ENCODE assay signal across 7 mouse cellular contexts in genomic region chr6:54992734-54993260, GRCm38 (mm10). TPM values are rescaled to one million over a fixed set of nuclear protein-coding genes. Genes with fewer than 3 reads are reported as not detected.
DNase-seq lines count a peak whose midpoint lies in the region; ATAC-seq lines count a peak whose summit lies in the region.

TSS of gene Ggct (minus strand) at chr6:54992950.

- H3K9ac ChIP-seq in embryonic facial prominence, embryonic 12.5 days, result peak within 1 kb of the TSS; percentile 58
- peak within 1 kb of the TSS; percentile 38; the same call in 1 of the 2 replicates for H3K9ac ChIP-seq in limb, embryonic 11.5 days (ENCODE audit: low read length)
- peak within 1 kb of the TSS; percentile 59 for H3K9ac ChIP-seq in midbrain, embryonic 14.5 days (replicated peaks; ENCODE audit: low read length)

- no peaks in the 10 kb centered on the region for H3K36me3 ChIP-seq in embryonic facial prominence, embryonic 12.5 days
- no peaks in the 10 kb centered on the region for H3K36me3 ChIP-seq in limb, embryonic 11.5 days (ENCODE audit: control insufficient read depth, insufficient read depth, low read length)
- no peaks in the 10 kb centered on the region for H3K36me3 ChIP-seq in midbrain, embryonic 14.5 days (ENCODE audit: control insufficient read depth, insufficient read depth, low read length)

- WGBS in embryonic facial prominence, embryonic 12.5 days, result under 1% methylated on average over 41 of the region's 41 CpGs
- WGBS in limb, embryonic 11.5 days, result 1% methylated on average over 41 of the region's 41 CpGs
- WGBS in midbrain, embryonic 14.5 days, result under 1% methylated on average over 41 of the region's 41 CpGs

- H3K4me1 ChIP-seq in embryonic facial prominence, embryonic 12.5 days, result peaks cover 7% of the 10 kb centered on the region; the same call in 1 of the 2 replicates
- H3K4me1 ChIP-seq in limb, embryonic 11.5 days (ENCODE audit: control insufficient read depth, insufficient read depth, low read length), result no peaks in the 10 kb centered on the region
- no peaks in the 10 kb centered on the region for H3K4me1 ChIP-seq in midbrain, embryonic 14.5 days (ENCODE audit: control insufficient read depth, insufficient read depth, low read length)

- peak; percentile 94 for DNase-seq in adrenal gland, postnatal 25 days
- DNase-seq in heart, adult 11 months, result peak; percentile 100
- DNase-seq in kidney, adult 18-20 months, result peak; percentile 95
- peak; percentile 95 for DNase-seq in limb, embryonic 11.5 days (ENCODE audit: low spot score)
- DNase-seq in midbrain, embryonic 14.5 days, result peak; percentile 99
- peak; percentile 85 to 92 for DNase-seq in spleen, adult 18-20 months

- peak within 1 kb of the TSS; percentile 82 for H3K4me2 ChIP-seq in embryonic facial prominence, embryonic 12.5 days (replicated peaks)
- peak within 1 kb of the TSS; percentile 62 for H3K4me2 ChIP-seq in limb, embryonic 11.5 days (ENCODE audit: low read depth, severe bottlenecking)
- H3K4me2 ChIP-seq in midbrain, embryonic 14.5 days (ENCODE audit: low read length), result peak within 1 kb of the TSS; percentile 76

- H3K27ac ChIP-seq in embryonic facial prominence, embryonic 12.5 days, result no peak within 1 kb of the TSS
- 0 out of 2 replicates have a peak within 1 kb of the TSS, but pooled peaks have one; percentile 21 for H3K27ac ChIP-seq in limb, embryonic 11.5 days (replicated peaks; ENCODE audit: low read depth, low read length)
- H3K27ac ChIP-seq in midbrain, embryonic 14.5 days (replicated peaks; ENCODE audit: low read depth, low read length), result peak within 1 kb of the TSS; percentile 60; the same call in 1 of the 2 replicates

- H3K9me3 ChIP-seq in embryonic facial prominence, embryonic 12.5 days, result no peaks in the 10 kb centered on the region
- H3K9me3 ChIP-seq in limb, embryonic 11.5 days (ENCODE audit: control insufficient read depth, low read length), result no peaks in the 10 kb centered on the region
- H3K9me3 ChIP-seq in midbrain, embryonic 14.5 days (ENCODE audit: control insufficient read depth, low read length), result no peaks in the 10 kb centered on the region

- peak; percentile 100 for ATAC-seq in embryonic facial prominence, embryonic 12.5 days (ENCODE audit: insufficient number of reproducible peaks, insufficient read depth, low FRiP score, low TSS enrichment)
- peak; percentile 100 for ATAC-seq in limb, embryonic 11.5 days (ENCODE audit: insufficient number of reproducible peaks, low FRiP score, low TSS enrichment, low read depth)
- ATAC-seq in midbrain, embryonic 14.5 days (ENCODE audit: low FRiP score, low TSS enrichment), result peak; percentile 100

- H3K27me3 ChIP-seq in embryonic facial prominence, embryonic 12.5 days, result no peaks in the 10 kb centered on the region
- no peaks in the 10 kb centered on the region for H3K27me3 ChIP-seq in limb, embryonic 11.5 days (ENCODE audit: control insufficient read depth, insufficient read depth, low read length)
- no peaks in the 10 kb centered on the region for H3K27me3 ChIP-seq in midbrain, embryonic 14.5 days (ENCODE audit: control insufficient read depth, insufficient read depth, low read length)

- H3K4me3 ChIP-seq in embryonic facial prominence, embryonic 12.5 days, result peak within 1 kb of the TSS; percentile 51
- H3K4me3 ChIP-seq in limb, embryonic 11.5 days (ENCODE audit: low read depth, low read length), result peak within 1 kb of the TSS; percentile 38
- peak within 1 kb of the TSS; percentile 54 for H3K4me3 ChIP-seq in midbrain, embryonic 14.5 days (replicated peaks; ENCODE audit: low read depth, low read length)

RNA-seq across cellular contexts. Expression of gene Ggct, which starts in this region (rescaled TPM):
- total RNA-seq in adrenal gland, postnatal 25 days (2021), result 7.2 and 7.4 TPM in 2 replicates
- 9.8 and 12.5 TPM in 2 replicates for polyA plus RNA-seq in embryonic facial prominence, embryonic 12.5 days (2016; fragmentation: Nextera tagmentation; extraction: Ambion mirVana)
- 8.3 and 11.3 TPM in 2 replicates for polyA plus RNA-seq in limb, embryonic 11.5 days (2014; fragmentation: Nextera tagmentation; extraction: Ambion mirVana)
- polyA plus RNA-seq in midbrain, embryonic 14.5 days (2014; fragmentation: Nextera tagmentation; extraction: Ambion mirVana), result 9.9 and 12.9 TPM in 2 replicates
